Mouse (Mus musculus) lung, adult 18-20 months (tissue): ENCODE measurements around the gene Lrrk1.

Experiments used
- DNase-seq, 2 experiments: peaks; one replicate each; pipeline ENCODE4 v3.0.0; 2022; ENCODE audit warnings: mixed read lengths in 2 of 2

The Lrrk1 gene

DNA sequence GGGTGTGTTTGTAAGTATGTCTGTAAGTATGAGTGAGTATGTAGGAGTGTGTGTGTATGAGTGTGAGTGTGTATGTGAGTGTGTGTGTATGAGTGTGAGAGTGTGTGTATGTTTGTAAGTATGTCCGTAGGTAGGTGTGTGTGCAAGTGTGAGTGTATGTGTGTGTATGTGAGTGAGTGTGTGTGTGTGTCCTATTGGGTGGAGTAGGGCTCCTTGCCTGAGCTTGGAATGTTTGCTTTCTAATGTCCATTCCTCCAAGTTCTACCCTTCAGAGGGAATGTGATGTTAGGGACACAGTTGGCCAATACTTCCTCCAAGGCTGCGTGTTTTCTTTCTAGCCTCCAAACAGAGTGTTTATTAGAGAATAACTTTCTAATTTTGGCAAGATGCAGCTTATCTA lies 51.2 kb downstream of the Lrrk1 start:
- DNase-seq: no peak

DNA sequence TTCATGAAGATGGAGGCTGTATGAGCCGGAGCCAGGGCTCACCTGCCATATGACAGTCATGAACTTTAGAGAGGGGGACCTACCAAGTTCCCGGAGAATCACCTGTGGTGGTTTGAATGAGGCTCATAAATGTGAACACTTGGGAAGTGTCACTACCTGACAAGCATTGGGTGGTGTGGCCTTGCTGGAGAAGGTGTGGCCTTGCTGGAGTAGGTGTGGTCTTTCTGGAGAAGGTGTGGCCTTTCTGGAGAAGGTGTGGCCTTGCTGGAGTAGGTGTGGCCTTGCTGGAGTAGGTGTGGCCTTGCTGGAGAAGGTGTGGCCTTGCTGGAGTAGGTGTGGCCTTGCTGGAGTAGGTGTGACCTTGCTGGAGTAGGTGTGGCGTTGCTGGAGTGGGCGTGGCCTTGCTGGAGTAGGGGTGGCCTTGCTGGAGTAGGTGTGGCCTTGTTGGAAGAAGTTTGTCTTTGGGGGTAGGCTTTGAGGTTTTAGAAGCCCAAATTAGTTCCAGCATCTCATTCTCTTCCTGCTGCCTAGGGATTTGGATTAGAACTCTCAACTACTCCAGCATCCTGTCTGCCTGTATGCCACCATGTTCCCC lies 54.1 kb downstream of the Lrrk1 start:
- DNase-seq: no peak

DNA sequence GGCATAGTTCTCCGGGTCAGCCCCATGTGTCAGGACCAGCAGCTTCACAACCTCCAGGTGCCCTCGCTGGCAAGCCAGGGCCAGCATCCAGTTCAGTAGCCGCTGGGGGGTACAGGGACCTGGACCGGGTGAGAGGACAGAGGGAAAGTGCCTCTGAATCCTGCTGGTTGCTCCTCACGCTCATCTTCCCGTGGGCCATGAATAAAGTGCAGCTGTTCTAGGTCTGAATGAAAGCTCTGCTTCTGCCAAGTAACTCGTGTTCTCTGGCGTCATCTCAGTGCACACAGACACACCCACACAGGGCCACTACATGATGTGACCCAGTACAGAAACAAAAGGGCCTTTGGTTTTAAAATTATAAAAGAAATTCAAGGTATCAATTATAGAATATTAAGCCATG lies 55.8 kb downstream of the Lrrk1 start:
- DNase-seq: no peak

DNA sequence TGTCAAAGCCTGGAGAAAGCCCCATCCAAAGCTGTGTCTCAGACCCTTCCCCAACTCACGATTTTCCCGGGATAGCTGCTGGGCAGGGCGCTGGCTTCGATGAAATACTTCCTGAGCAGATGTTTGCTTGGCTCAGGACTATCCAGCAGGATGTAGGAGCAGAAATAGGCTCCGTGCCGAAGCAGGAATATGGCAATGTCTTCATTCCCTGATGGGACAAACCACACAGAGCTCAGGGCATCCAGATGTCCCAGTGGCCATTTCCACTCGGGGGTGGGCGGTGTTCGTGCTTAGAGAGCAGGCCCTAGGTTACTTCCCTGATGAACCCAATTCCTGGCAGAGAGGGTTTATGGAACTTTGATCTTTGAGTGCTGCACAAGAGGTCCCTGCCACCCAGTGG lies 57.5 kb downstream of the Lrrk1 start:
- DNase-seq: no peak

DNA sequence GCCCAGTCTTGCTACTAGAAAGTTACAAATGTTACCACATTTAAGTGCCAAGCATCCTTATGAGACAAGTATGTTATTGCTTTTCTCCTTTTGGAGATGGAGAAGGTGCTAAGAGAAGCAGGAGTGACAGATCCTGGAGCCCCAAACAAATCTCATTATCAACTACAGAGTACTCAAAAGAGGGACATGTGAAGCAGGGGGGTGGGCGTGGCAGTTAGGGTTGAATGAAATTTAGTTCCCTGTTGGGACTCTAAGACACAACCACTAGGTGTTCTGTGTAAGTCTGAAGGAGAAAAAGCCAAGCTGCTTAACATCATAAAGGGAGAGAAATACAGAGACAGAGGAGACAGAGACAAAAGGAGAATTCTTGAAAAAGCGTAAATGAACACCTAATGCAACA lies 60.6 kb downstream of the Lrrk1 start:
- DNase-seq: no peak

DNA sequence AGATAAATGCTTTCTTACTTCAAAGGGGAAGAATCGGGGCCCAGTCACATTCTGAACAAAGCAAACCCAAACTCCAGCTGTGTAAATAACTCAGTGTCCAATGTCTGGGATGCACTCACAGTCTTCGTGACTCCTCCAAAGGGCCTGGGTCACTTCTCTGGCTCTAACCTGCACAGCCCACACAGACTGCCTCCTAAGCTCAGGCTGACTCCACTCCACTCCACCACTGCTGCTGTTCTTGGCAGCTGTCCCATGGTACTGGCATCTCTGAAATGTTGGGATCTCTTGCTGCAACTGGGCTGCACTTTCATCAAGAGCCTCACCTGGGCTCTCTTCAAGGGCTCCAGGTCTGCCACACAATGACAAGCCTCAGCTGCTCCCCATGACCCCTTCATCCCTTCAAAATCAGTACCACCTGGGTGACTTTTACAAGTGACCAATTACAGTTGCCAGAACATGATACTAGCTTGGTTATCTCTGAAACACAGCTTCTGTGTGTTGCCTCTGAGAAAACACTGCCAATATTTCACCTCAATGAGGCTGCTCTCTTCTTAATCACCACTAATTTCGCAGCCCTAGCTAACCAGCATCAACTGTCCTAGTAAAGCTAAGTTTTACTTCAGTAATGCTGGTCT lies 62.6 kb downstream of the Lrrk1 start:
- peak; percentile 63 to 67 for DNase-seq

DNA sequence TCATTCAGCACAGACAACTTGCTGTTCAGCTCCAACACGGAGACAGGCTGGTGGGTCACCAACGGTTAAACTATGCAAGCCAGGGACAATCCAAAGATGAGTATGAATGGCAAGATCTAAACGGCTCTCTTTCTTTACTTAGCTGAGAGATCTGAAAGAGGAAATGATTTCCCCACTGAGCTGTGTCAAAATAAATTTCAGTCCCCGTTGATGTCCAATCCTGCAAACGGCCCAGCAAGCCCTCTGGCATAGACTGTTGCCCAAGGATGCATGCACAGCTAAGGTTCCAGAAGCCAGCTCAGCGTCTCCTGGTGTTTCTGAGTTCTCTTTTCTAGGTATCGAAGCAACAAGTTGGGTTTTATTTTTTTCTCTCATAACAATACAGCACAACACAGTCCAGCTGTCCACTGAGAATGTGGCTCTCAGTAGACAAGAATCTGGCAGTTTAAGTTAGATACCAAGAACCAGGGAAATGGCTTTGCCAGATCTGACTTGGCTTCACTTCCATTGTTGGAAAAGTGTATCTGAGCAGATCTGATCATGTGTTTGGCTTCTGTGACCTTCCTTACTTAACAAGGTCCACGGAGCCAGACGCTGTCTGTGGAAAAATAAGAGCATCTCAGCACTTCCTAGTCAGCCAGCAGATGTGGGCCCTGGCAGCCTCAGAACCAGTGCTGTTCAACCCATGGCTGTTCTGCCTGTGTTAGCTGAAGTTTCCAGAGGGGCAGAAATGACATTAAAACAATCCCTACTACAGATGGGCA lies 64.7 kb downstream of the Lrrk1 start:
- DNase-seq: peak in 1 of 2 experiments; percentile 30

DNA sequence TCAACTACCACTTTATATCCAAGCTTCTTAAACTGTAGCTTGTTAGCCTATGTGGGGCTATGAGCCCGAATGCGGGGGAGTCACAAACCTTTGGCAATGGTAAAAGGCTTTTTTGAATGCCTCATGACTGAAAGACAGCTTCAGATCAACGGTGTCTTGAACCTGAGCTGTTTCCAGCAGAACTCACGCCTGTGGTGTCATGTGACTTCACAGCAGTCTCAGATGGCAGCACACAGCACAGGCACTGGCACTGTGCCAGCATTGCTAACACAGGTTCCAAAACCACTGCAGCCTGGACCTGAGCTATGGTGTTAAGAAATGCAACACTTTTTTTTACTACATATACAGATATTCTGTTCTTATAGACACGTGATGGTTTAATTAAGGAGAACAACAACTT lies 67.2 kb downstream of the Lrrk1 start:
- DNase-seq: no peak

DNA sequence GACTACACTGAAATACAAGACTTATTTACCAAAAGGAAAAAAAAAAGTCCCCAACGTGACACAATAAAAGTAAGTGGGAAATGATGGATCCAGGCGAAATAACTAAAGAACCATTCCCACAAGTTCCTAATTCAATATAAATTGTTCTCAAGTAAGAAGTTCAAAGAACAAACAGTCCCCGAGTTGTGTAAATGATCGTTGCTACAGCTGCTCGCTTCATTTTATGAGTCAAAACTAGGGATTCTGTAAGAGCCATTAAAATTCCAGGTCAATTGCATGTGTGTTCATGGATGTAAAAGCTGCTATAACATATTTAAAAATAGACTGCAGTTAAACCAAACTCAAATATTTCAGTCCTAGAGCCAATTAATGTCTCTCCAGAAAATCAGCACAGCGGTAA lies 70.0 kb downstream of the Lrrk1 start:
- no peak for DNase-seq

DNA sequence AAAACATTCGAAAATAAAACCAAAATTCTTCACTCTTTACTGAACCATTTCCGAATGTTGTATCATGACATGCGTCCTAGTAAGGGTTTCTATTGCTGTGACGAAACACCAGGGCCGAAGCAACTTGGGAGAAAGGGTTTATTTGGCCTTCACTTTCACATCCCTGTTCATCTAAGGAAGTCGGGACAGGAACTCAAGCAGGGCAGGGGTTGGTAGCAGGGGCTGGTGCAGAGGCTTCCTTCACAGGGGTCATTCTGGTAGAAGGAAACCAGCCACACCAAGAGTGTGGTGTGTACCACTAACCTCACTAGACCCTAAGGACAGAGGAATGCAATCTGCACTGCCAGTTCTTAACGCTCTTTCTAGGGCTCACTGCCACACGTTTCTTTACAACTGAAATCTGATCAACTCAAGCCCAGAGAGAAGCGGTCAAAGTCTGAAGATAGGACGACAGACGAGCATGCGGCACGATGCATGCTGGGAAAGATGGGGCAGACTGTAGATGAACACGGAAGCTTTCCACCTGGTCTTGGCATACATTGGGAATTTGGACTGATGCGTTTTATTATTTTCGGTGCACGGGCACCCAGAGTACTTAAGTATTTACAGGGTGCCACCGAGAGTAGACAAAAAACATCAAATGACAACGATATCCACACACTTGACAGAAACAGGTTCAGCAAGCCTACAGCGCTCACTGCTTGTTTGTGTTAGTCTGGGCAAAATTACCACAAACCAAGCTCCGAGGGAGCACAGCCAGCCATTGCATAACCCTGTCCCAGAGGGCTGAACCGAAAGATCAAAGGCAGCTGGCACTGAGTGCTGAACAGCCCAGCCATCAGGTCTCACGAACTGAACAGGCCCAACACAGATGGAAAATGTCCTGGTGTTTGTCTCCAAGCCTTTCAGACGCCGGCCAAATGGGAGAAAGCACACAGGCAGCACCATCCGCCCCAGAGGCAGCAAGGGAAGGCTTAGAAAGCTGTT lies 77.2 kb downstream of the Lrrk1 start:
- peak; percentile 89 to 93 for DNase-seq

DNA sequence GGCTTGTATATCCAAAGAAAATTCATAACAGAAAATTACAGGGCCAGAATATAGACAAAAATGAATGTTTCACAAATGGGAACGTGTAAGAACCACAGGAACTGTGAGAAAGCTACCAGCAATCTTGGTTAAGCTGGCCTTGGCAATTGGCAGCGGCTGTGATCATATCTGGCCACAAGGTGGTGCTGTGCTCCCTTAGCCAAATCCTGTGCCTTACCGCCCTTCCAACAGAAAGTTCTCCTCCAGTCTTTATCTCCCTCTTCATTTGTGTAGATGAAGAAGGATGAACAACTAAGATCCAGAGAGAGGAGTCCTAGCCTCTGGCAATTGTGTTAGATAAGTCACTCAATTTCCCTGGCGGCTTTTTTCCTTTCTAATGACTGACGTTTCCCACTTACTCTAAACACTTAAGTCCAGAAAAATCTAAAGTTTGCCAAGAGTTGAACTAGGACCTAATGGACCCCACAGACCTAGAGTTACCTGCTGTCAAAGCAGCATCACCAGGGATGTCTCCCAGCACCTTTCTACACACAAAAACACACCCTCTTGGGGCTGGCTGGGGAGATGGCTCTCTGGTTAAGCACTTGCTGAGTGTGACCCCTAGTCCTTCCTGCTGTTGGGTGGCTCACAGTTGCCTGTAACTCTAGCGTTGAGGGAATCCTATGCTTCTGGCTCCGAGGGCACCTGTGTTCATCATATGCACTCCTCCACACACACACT lies 78.0 kb downstream of the Lrrk1 start:
- peak; percentile 70 to 75 for DNase-seq

DNA sequence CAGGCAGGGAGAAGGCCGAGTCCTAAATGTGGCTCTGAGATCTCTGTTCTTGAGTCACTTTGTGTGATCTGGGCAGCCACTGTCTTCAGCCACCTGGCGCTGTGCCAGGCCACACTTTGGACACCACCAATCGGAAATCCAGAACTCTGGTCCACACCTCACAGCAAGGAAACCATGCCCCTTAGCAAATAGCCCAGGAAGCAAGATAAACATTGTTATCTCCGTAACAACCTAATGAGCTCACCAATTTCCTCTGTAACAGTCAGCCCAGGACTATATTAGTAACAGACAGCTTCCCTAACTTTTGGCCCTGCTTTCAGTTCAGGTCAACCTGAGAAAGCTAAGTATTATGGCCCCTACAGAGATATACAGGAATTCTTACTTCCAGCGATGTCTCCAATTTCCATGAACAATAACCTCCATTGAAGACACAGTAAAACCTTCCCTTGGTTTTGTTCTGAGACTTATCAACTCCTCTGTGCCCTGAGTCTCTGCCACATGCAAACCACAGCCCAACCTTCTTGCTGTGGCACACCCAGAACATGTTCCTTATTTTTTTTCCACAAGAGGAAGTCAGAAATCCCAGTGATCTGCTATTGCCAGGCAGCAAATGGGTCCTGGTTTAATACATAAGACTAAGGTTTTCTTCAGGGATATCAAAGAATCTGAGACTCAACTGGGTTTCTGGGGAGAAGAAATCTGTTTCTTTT lies 78.8 kb downstream of the Lrrk1 start:
- peak; percentile 77 to 87 for DNase-seq

DNA sequence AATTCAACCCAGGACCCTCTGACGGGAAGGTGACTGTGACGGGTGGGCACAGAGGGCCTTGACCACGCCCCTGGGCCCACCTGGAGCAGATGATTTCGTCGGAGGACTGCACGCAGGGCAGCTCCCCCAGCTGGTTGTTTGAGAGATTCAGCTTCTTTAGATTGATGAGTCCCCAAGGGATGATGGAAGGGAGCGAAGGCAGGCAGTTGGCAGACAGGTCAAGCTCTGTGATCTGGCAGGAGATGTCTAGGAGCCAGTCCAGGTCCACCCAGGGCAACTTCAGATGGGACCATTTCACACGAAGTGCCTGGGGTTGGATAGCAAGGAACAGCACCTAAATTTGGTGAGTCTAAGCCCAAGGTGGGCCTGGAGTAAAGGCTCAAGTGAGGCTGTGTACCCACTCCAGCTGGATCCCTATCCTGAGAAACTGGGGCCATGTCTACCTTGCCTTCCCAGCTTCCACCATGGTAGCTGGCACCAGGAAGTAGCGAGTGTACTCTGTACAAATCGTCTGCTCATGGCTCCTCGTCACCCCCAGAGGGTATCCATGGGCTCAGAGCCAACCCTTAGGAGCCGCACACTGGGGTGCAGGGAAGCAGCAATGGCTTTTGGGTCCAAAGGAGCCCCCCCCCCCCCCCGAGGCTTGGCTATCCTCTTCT lies 79.4 kb downstream of the Lrrk1 start:
- no peak for DNase-seq

DNA sequence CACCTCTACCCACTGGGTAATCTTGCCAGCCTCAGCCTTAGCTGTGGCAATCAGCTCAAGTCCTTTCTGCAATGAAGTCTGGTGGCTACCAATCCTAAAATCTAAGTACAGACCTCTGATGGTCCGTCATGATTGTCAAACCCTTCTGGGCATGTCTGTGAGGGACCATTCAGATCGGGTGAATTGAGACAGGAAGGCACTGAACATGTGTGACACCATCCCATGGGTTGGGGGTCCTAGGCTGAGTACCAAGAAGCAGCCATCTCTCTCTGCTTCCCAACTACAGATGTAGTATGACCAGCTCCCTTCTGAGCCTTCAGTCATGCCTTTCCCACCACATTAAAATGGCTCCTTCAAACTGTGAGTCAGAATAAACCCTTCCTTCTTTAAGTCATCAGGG lies 80.4 kb downstream of the Lrrk1 start:
- no peak for DNase-seq

DNA sequence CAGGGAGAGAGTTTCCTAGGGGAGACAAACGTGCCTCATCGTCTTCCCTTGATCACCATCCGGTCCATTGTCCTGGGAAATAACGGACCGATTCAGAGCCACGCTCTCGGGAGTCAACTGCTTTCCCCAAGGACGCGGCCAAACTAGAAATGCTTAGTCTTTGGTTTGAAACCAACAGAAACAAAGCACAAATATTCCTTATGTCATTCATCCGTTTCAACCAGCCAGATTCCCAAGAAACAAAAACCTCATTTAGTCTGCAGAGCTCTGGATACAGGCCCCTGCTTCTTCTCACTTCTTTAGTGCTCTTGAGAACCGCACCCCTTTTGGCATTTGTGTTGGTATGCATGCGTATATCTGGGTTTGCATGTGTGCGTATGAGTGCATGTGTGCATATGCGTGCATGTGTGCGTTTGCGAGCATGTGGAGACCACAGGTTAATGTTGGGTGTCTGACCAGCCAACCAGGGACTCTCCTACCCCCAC lies 82.4 kb downstream of the Lrrk1 start:
- no peak for DNase-seq

DNA sequence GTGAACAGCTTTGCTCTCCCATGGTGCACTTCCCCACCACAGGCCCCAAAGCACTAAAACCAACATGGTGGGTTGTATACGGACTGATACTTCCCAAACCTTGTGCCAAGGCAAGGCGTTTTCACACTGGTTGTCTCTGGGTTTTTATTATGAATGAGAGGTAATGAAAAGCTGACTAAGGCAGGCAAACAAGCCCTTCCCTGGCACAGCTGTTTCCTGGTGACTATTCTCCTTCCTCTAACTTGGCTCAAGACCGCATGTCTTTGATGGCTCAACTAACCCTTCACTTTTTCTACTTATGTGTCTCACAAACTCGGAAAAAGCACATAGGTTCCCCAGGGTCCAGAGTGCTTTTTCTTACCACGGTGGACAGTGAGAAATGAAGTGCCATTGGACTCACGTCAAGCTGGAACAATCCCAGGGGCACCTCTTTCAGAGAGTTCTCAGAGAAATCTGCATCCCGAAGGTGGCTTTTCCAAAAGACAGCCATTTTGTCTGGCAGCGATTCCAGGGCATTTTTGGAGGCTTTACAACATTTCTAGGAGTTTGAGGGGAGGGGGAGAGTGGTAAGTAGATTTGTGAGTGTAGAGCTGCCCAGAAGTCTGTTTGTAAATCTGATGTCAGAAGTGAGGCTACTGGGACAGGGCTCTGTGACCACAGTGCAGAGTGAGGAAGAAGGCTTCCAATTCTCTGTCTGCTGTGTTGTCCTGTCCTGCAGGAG lies 83.0 kb downstream of the Lrrk1 start:
- DNase-seq: no peak

DNA sequence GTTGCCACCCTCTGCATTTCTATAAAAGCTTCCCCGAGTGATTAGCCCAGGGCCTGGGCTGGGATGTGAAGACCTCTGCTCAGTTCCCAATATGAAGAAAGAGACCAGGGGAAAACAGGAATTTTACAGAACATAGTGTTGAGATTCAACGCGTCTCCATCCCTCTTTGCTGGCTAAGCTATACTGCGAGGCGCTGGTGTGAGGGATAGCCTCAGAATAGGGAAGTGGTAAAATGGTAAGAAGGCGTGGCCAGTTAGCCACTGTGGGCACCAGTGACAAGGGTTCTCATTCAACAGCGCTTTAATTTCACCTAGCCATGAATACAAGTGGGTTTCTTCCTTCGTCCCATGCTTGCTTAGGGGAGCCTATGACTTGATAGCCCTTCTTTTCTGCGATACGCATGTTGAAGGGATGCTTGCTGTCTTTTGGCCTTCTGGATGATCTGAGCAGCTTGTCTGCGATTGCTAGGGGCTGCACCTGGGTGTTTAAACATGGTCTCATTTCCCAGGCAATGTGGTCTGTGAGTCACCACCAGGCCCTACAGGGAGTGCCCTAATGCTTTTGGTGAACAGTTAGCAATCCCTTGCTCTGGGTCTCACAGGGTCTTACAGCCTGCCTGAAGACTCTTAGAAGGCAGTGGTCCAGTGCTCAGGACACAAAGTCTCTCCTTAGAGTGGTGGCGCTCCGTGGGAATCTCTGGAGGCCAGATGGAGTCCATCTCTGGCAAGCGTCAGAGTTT lies 84.1 kb downstream of the Lrrk1 start:
- no peak for DNase-seq

DNA sequence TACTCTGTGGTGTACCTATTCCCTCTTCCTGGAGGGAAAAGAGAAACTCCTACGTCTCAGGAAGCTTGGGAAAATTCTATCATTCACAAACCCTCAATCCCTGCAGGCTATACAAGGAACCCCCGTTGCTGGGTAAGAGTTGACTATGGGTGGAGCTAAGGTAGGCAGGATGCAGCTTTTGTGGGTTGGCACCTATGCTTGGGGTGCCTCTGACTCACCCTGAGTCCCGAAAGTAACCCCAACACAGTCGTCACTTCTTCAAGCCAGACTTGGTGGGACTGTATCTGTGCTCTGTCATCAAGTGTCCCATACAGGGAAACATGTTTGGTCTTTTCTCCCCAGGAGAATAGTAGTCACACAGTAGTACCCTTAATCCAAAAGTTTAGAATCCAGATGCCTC lies 86.7 kb downstream of the Lrrk1 start:
- no peak for DNase-seq

DNA sequence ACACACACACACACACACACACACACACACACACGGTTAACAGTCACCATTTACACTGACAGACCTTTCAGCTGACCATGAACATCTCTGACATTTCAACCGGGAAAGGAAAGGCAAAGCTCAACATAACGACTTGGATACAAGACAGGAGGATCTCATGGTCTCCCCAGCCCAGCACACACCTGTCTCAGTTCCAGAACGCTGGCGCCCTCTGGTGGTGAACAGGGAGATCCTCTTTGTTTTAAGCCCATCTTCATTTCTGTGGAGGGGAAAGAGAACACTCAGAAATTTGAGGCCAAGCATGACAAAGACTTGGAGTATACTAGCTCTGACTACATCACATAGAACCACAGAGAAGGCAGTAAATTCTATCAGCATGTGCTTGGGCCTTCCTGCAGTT lies 87.5 kb downstream of the Lrrk1 start:
- peak; percentile 64 to 74 for DNase-seq

DNA sequence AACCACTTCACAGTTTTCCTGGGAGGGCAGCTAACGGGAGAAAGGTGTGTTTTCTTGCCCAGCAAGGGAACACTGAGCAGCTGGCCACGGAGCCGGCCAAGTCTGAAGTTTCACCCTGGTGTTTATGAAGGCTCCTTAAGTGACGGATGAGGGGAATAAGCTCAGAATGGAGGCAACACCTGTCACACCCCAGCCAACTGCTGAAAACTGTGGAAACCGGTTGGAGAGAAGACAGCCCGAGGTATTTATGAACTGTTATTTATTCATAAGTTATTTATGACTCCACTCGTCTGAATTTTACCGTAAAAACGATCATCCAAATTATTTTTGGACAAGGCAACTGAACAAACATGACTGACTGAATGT lies 90.5 kb downstream of the Lrrk1 start:
- DNase-seq: no peak
